8 mouse cellular contexts compared by ENCODE assay signal in genomic region chr19:15924866-15925718, GRCm38 (mm10). TPM values are rescaled to one million over a fixed set of nuclear protein-coding genes. Genes with fewer than 3 reads are reported as not detected.
DNase-seq lines count a peak whose midpoint lies in the region; ATAC-seq and TF ChIP-seq lines count a peak whose summit lies in the region.

No protein-coding gene starts in this region.

- peak overlapping the region; percentile 76 for H3K4me3 ChIP-seq in hindbrain, embryonic 10.5 days
- H3K4me3 ChIP-seq in lung, embryonic 16.5 days (ENCODE audit: low read length), result peak overlapping the region; percentile 81
- H3K4me3 ChIP-seq in thymus, adult 2 months (ENCODE audit: control insufficient read depth, insufficient read depth, low read length), result peak overlapping the region; percentile 66

- peak overlapping the region; percentile 80 for H3K9ac ChIP-seq in lung, embryonic 16.5 days (ENCODE audit: low read length)

- peak; percentile 97 for ATAC-seq in frontal cortex, adult (ENCODE audit: low TSS enrichment)
- ATAC-seq in lung, embryonic 16.5 days (ENCODE audit: low read depth), result peak; percentile 95

- peak overlapping the region; percentile 98 for H3K4me2 ChIP-seq in lung, embryonic 16.5 days (ENCODE audit: low read depth, low read length)

- peaks cover 29% of the 10 kb centered on the region for H3K4me1 ChIP-seq in hindbrain, embryonic 10.5 days (replicated peaks)
- H3K4me1 ChIP-seq in lung, embryonic 16.5 days (replicated peaks; ENCODE audit: control insufficient read depth, insufficient read depth, low read length), result peaks cover 21% of the 10 kb centered on the region
- peaks cover 10% of the 10 kb centered on the region for H3K4me1 ChIP-seq in thymus, adult 2 months (replicated peaks; ENCODE audit: control insufficient read depth, insufficient read depth, low read length)

- peak; percentile 96 for DNase-seq in NIH3T3 (ENCODE audit: low read depth)
- peak; percentile 66 for DNase-seq in cerebellum, adult 9-10 months
- DNase-seq in hindbrain, embryonic 10.5 days (ENCODE audit: low spot score), result peak; percentile 92
- peak; percentile 92 for DNase-seq in layer of hippocampus, adult 9-11 months
- peak; percentile 79 for DNase-seq in ovary, adult 18-20 months (ENCODE audit: low spot score)
- DNase-seq in thymus, adult 2 months, result peak; percentile 84

- 0 out of 2 replicates have a peak, but pooled peaks have one; percentile 37 for TF ChIP-seq POLR2A in thymus, adult 2 months (IDR thresholded peaks at IDR 0.05; ENCODE audit: control insufficient read depth, extremely low read depth, insufficient read depth, low read length, poor library complexity)

- peaks cover 12% of the 10 kb centered on the region; the same call in 1 of the 2 replicates for H3K27me3 ChIP-seq in hindbrain, embryonic 10.5 days (ENCODE audit: insufficient read depth, poor library complexity, severe bottlenecking)
- no peaks in the 10 kb centered on the region for H3K27me3 ChIP-seq in lung, embryonic 16.5 days (ENCODE audit: control insufficient read depth, insufficient read depth, low read depth, low read length)
- no peaks in the 10 kb centered on the region for H3K27me3 ChIP-seq in thymus, adult 2 months (ENCODE audit: control insufficient read depth, insufficient read depth, low read length)

- H3K9me3 ChIP-seq in hindbrain, embryonic 10.5 days, result no peaks in the 10 kb centered on the region
- H3K9me3 ChIP-seq in lung, embryonic 16.5 days (ENCODE audit: control insufficient read depth, low read length), result no peaks in the 10 kb centered on the region

- H3K36me3 ChIP-seq in hindbrain, embryonic 10.5 days, result peaks cover 11% of the 10 kb centered on the region
- no peaks in the 10 kb centered on the region for H3K36me3 ChIP-seq in lung, embryonic 16.5 days (ENCODE audit: control insufficient read depth, insufficient read depth, low read length)
- H3K36me3 ChIP-seq in thymus, adult 2 months (ENCODE audit: control insufficient read depth, insufficient read depth, low read length), result no peaks in the 10 kb centered on the region

- peak overlapping the region; percentile 89 for H3K27ac ChIP-seq in hindbrain, embryonic 10.5 days
- peak overlapping the region; percentile 98 for H3K27ac ChIP-seq in lung, embryonic 16.5 days (ENCODE audit: low read length)
- H3K27ac ChIP-seq in thymus, adult 2 months (ENCODE audit: control insufficient read depth, insufficient read depth, low read length), result no peak overlapping the region

- WGBS in hindbrain, embryonic 10.5 days, result 2% methylated on average over 43 of the region's 43 CpGs
- WGBS in lung, embryonic 16.5 days, result 2% methylated on average over 43 of the region's 43 CpGs
- 10% methylated on average over 43 of the region's 43 CpGs for WGBS in thymus, adult 2 months

- 0 out of 2 replicates have a peak, but pooled peaks have one; percentile 7 for TF ChIP-seq CTCF in thymus, adult 2 months (IDR thresholded peaks at IDR 0.05; ENCODE audit: borderline replicate concordance, control insufficient read depth, extremely low read depth, insufficient read depth, low read length, poor library complexity)

RNA-seq across cellular contexts. Expression of gene Psat1, which starts 22.0 kb away (rescaled TPM):
- 104 and 131 TPM in 2 replicates for polyA plus RNA-seq in hindbrain, embryonic 10.5 days (2016; fragmentation: Nextera tagmentation; extraction: Ambion mirVana)
- 148 and 159 TPM in 2 replicates for polyA plus RNA-seq in lung, embryonic 16.5 days (2015; fragmentation: Nextera tagmentation; extraction: Ambion mirVana)
- 31.9 and 33.2 TPM in 2 replicates for polyA plus RNA-seq in thymus, adult 2 months (2012; rRNA removed)

RNA-seq across cellular contexts. Expression of gene Cep78, which starts 59.7 kb away (rescaled TPM):
- polyA plus RNA-seq in hindbrain, embryonic 10.5 days (2016; fragmentation: Nextera tagmentation; extraction: Ambion mirVana), result 48.9 and 57.9 TPM in 2 replicates
- 24.5 and 26.1 TPM in 2 replicates for polyA plus RNA-seq in lung, embryonic 16.5 days (2015; fragmentation: Nextera tagmentation; extraction: Ambion mirVana)
- 3.8 and 5.2 TPM in 2 replicates for polyA plus RNA-seq in thymus, adult 2 months (2012; rRNA removed)
